Mouse (Mus musculus): Measurements from ENCODE around the gene Mrpl48.

DNA sequence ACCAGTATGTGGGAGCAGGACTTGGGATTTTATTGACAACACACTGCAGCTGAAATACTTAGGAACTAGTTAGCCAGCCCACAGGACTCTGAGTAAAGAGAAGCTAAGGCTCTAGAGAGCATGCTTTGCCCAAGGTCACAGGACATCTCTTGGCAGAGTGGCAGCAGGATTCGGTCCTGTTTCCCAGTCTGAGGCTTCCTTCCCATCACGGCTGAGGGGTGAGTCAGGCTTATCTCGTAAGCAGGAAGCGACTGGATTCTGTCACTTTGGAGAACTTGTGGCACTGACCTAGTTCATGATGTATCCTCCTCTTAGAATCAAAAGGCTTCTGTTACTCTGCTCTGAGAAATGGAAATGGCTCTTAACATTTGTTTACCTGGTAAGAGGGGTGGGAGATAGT, 60.5 kb downstream of the Mrpl48 start:
- TF ChIP-seq MYOG (IDR thresholded peaks at IDR 0.05; ENCODE audit: control insufficient read depth, extremely low read depth, insufficient read length) (no peak), CTCF (IDR thresholded peaks at IDR 0.05; ENCODE audit: control insufficient read depth, insufficient read depth, insufficient read length) (no peak), MAX (IDR thresholded peaks at IDR 0.05) (no peak), USF1 (IDR thresholded peaks at IDR 0.05; ENCODE audit: low read depth) (no peak)

All from C2C12 (cell line).